Mouse (Mus musculus): ENCODE data around the gene Akr1c14.

GRCm38 (mm10) chr13:4133070-4133469 lies 84.3 kb downstream of the Akr1c14 start:
- TF ChIP-seq POLR2A (IDR thresholded peaks at IDR 0.05; ENCODE audit: insufficient read depth, low read depth, low read length) = no peak
- no peak for TF ChIP-seq CTCF (IDR thresholded peaks at IDR 0.05; ENCODE audit: insufficient read depth, low read depth, low read length)
